Mouse (Mus musculus) spleen, adult 2 months (tissue): ENCODE data around the gene Adal. TPM values are rescaled to one million over a fixed set of nuclear protein-coding genes. Genes with fewer than 3 reads are reported as not detected.

ENCODE experiments used
- DNase-seq, 2 experiments: peaks; one replicate each; pipeline versions ENCODE4 v3.0.0 to v3.0.0-alpha.2; 2012 to 2021; ENCODE audit warnings: low spot score in 2 of 2, low read depth in 1 of 2
- H3K27ac ChIP-seq: fragments of 200-500 bp; 2 replicates; pipeline ENCODE4 v1.5.1; 2012; ENCODE audit warnings: low read length, inconsistent platforms; ENCODE audit not compliant: insufficient read depth
- H3K27me3 ChIP-seq: fragments of 200-500 bp; 2 replicates; pipeline ENCODE4 v1.6.1; 2012; ENCODE audit warnings: mild to moderate bottlenecking, moderate library complexity, low read length, inconsistent platforms; ENCODE audit not compliant: control insufficient read depth, insufficient read depth
- H3K36me3 ChIP-seq: fragments of 200-500 bp; 2 replicates; pipeline ENCODE4 v1.6.1; 2012; ENCODE audit warnings: mild to moderate bottlenecking, low read length, inconsistent platforms; ENCODE audit not compliant: control insufficient read depth, insufficient read depth
- H3K4me1 ChIP-seq: fragments of 200-500 bp; 2 replicates; pipeline ENCODE4 v1.6.1; 2011; ENCODE audit warnings: inconsistent platforms; ENCODE audit not compliant: control insufficient read depth, insufficient read depth, insufficient read length
- H3K4me3 ChIP-seq: fragments of 200-500 bp; 2 replicates; pipeline ENCODE4 v1.5.1; 2011; ENCODE audit warnings: mild to moderate bottlenecking, inconsistent platforms; ENCODE audit not compliant: insufficient read depth, insufficient read length; ENCODE audit errors: extremely low read depth
- CTCF ChIP-seq: fragments of 200-500 bp; IDR thresholded peaks from 2 replicates; pipeline ENCODE4 v1.5.1; 2011; ENCODE audit warnings: mild to moderate bottlenecking, inconsistent platforms; ENCODE audit not compliant: insufficient read depth, insufficient read length, insufficient replicate concordance; ENCODE audit errors: extremely low read depth
- POLR2A ChIP-seq: fragments of 200-500 bp; IDR thresholded peaks from 2 replicates; pipeline ENCODE4 v1.6.1; 2011; ENCODE audit warnings: low read depth, low read length, inconsistent platforms
- WGBS: fragments of 180-500 bp; shearing (Covaris S2); methylation state at CpG from one replicate; pipeline ENCODE4 v1.1.7; 2018; 5-methylcytosine and 5-hydroxymethylcytosine counted together
- polyA plus RNA-seq: library from polyadenylated mRNA; depleted of rRNA; stranded (reverse); fragments of >200 nt; gene quantifications from 2 replicates; pipeline ENCODE4 v1.2.3, GENCODE M21; 2012

Gene Adal
- polyA plus RNA-seq, 1 experiment = 3.7 TPM

DNA sequence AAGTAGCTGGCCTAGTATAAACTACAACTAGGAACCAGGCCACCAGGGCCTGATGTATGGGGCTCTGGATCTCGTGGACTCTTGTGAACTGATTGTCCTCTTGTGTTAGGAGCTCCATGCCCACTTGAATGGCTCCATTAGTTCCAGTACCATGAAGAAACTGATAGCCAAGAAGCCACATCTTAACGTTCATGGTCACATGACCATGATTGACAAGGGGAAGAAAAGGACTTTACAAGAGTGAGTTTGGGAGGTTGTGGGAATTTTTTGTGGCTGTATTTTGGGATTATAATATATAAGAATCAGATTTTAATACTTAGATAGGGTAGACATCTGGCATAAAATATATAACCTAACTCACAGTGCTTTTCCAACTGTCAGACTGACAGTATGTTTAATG lies 2.2 kb downstream of the Adal start:
- no peak overlapping the region for H3K4me3 ChIP-seq
- TF ChIP-seq CTCF = no peak
- TF ChIP-seq POLR2A = no peak
- no peak overlapping the region for H3K27ac ChIP-seq
- H3K36me3 ChIP-seq = peaks cover 15% of the 10 kb centered on the region
- peaks cover 7% of the 10 kb centered on the region; the same call in 1 of the 2 replicates for H3K4me1 ChIP-seq
- WGBS = 80% methylated on average over 2 of the region's 2 CpGs
- no peak for DNase-seq
- H3K27me3 ChIP-seq = no peaks in the 10 kb centered on the region

- Histone ChIP-seq H3K4me3 (no peak overlapping the region), H3K4me1 (no peaks in the 10 kb centered on the region), H3K27me3 (no peaks in the 10 kb centered on the region), H3K27ac (no peak overlapping the region), H3K36me3 (peaks cover 26% of the 10 kb centered on the region)
- 83% methylated on average over 5 of the region's 5 CpGs for WGBS
- no peak for DNase-seq
- no peak for TF ChIP-seq CTCF
- no peak for TF ChIP-seq POLR2A
These were observed 9.5 kb downstream of the Adal start for GRCm38 (mm10) chr2:121149679-121150078.

GRCm38 (mm10) chr2:121153100-121153499 lies 12.9 kb downstream of the Adal start:
- H3K36me3 ChIP-seq = peaks cover 16% of the 10 kb centered on the region
- WGBS = 89% methylated on average over 3 of the region's 3 CpGs
- no peaks in the 10 kb centered on the region for H3K27me3 ChIP-seq
- H3K4me3 ChIP-seq = no peak overlapping the region
- TF ChIP-seq POLR2A (no peak), CTCF (no peak)
- no peak overlapping the region for H3K27ac ChIP-seq
- no peak for DNase-seq
- H3K4me1 ChIP-seq = no peaks in the 10 kb centered on the region

GRCm38 (mm10) chr2:121169173-121169572 lies 28.9 kb downstream of the Adal start:
- Histone ChIP-seq H3K27ac (no peak overlapping the region), H3K27me3 (no peaks in the 10 kb centered on the region), H3K4me1 (peaks cover 6% of the 10 kb centered on the region; the same call in 1 of the 2 replicates), H3K4me3 (no peak overlapping the region; the same call in 1 of the 2 replicates), H3K36me3 (peaks cover 12% of the 10 kb centered on the region)
- no peak for TF ChIP-seq POLR2A
- TF ChIP-seq CTCF = no peak
- DNase-seq = no peak
- 44% methylated on average over 4 of the region's 4 CpGs for WGBS

DNA sequence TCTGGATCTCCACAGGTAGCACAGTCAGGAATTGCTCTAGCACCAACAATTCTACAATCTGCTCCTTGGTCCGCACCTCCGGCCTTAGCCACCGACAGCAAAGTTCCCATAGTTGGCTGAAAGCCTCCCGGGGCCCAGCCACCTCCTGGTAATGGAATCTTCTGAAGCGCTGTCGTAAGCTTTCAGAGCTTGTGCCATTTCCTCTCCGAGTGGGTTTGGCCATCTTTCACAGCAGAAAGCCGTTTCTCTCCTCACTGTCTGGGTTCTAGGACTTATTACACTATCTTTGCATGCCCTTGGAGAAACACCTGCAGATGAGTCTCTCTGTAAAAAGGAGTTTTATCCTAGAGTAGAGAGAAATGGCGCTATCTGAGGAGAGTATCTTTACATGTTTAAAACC lies 29.7 kb downstream of the Adal start:
- DNase-seq = peak in 1 of 2 experiments; percentile 22
- H3K4me3 ChIP-seq = peak overlapping the region; percentile 97
- TF ChIP-seq POLR2A (no peak), CTCF (no peak)
- H3K27ac ChIP-seq = no peak overlapping the region
- peaks cover 15% of the 10 kb centered on the region for H3K36me3 ChIP-seq
- 7% methylated on average over 9 of the region's 9 CpGs for WGBS
- no peaks in the 10 kb centered on the region for H3K27me3 ChIP-seq
- peaks cover 6% of the 10 kb centered on the region; the same call in 1 of the 2 replicates for H3K4me1 ChIP-seq

DNA sequence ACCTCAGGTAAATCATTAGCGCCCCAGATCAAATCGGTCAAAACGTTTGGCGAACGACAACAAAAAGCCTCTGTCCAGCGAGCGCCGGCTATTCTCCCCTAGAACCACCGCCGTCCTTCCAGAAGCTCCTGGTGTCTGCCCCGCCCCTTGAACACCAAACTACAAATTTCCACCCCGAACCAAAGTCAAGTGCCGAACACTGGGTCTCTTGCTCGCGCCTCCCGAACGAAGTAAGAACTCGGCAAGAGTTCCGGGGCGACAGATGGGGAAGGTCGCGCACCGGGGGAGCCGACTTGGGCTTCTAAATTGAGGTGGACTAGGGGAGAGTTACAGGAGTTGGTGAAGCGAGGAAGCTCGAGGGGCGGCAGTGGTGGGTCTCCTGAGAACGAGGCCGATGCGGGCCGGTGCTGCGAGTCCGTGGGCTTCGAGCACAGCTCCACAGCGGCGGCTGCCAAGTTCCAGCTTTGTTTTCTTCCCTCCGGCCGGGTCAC lies 30.3 kb downstream of the Adal start, which contains the start of gene Tubgcp4:
Gene Tubgcp4, plus strand, starts transcription at position 174 of the 491 bp plus-strand sequence.
- DNase-seq = peak; percentile 14 to 38

GRCm38 (mm10) chr2:121170980-121171742 lies 30.9 kb downstream of the Adal start, which contains the start of gene Zscan29:
Gene Zscan29 (minus strand): TSS chr2:121171125.
- Histone ChIP-seq H3K4me3 (peak within 1 kb of the TSS; percentile 97), H3K27ac (peak within 1 kb of the TSS; percentile 93), H3K4me1 (peaks cover 6% of the 10 kb centered on the region; the same call in 1 of the 2 replicates), H3K27me3 (no peaks in the 10 kb centered on the region), H3K36me3 (peaks cover 16% of the 10 kb centered on the region)
- peak; percentile 69 to 90 for DNase-seq
- under 1% methylated on average over 65 of the region's 66 CpGs for WGBS
- peak; percentile 84 for TF ChIP-seq POLR2A
- peak; percentile 4; the same call in 1 of the 2 replicates for TF ChIP-seq CTCF

More for the DNA sequence above, 30.3 kb downstream of the Adal start, which contains the start of gene Tubgcp4:
- Histone ChIP-seq H3K27ac (peak within 1 kb of the TSS; percentile 93), H3K36me3 (peaks cover 16% of the 10 kb centered on the region), H3K4me3 (peak within 1 kb of the TSS; percentile 97), H3K4me1 (peaks cover 6% of the 10 kb centered on the region; the same call in 1 of the 2 replicates), H3K27me3 (no peaks in the 10 kb centered on the region)
- WGBS = under 1% methylated on average over 38 of the region's 38 CpGs
- TF ChIP-seq POLR2A (no peak), CTCF (no peak)
